Mouse (Mus musculus) forebrain, postnatal 0 days (tissue): ENCODE data around the gene Atrnl1. TPM values are rescaled to one million over a fixed set of nuclear protein-coding genes. Genes with fewer than 3 reads are reported as not detected.

ENCODE experiments used
- ATAC-seq: fragments of 200-750 bp; cut with Nextera tagmentation; 2 replicates; pipeline ENCODE4 v1.8.0; 2017; ENCODE audit warnings: mild to moderate bottlenecking, moderate library complexity
- DNase-seq: peaks from one replicate; pipeline ENCODE4 v3.0.0-alpha.2; 2015
- H3K27ac ChIP-seq: fragments of 300-500 bp; sonication (generic); 2 replicates; pipeline ENCODE4 v1.5.1; 2014; ENCODE audit warnings: low read depth, mild to moderate bottlenecking, antibody characterized with exemption, low read length, moderate library complexity, mixed read lengths
- H3K27me3 ChIP-seq: fragments of 300-500 bp; sonication (generic); 2 replicates; pipeline ENCODE4 v1.6.1; 2014; ENCODE audit warnings: mild to moderate bottlenecking, low read length, mixed read lengths; ENCODE audit not compliant: insufficient read depth
- H3K36me3 ChIP-seq: fragments of 300-500 bp; sonication (generic); 2 replicates; pipeline ENCODE4 v1.6.1; 2014; ENCODE audit warnings: mild to moderate bottlenecking, moderate library complexity; ENCODE audit not compliant: insufficient read depth
- H3K4me1 ChIP-seq: fragments of 300-500 bp; sonication (generic); 2 replicates; pipeline ENCODE4 v1.6.1; 2014; ENCODE audit warnings: antibody characterized with exemption; ENCODE audit not compliant: insufficient read depth
- H3K4me2 ChIP-seq: fragments of 300-500 bp; sonication (generic); 2 replicates; pipeline ENCODE4 v1.6.1; 2014; ENCODE audit warnings: low read depth, mild to moderate bottlenecking, moderate library complexity
- H3K4me3 ChIP-seq: fragments of 300-500 bp; sonication (generic); 2 replicates; pipeline ENCODE4 v1.5.1; 2014; ENCODE audit warnings: low read depth, low read length, mixed read lengths
- H3K9ac ChIP-seq: fragments of 300-500 bp; sonication (generic); 2 replicates; pipeline ENCODE4 v1.6.1; 2014; ENCODE audit warnings: mild to moderate bottlenecking
- H3K9me3 ChIP-seq: fragments of 300-500 bp; sonication (generic); 2 replicates; pipeline ENCODE4 v1.6.1; 2016; ENCODE audit warnings: low read length
- CTCF ChIP-seq: sonication (generic); IDR thresholded peaks from 2 replicates; pipeline ENCODE4 v1.5.1; 2016; ENCODE audit warnings: antibody characterized with exemption, control low read depth, low read depth
- WGBS: fragments of 180-500 bp; shearing (Covaris S2); extraction: QIAGEN DNeasy Blood & Tissue Kit; methylation state at CpG from one replicate; pipeline ENCODE4 v1.1.7; 2014; 5-methylcytosine and 5-hydroxymethylcytosine counted together
- polyA plus RNA-seq: library from polyadenylated mRNA; unstranded; fragments of >200 nt; fragmentation: Nextera tagmentation; extraction: Ambion mirVana; gene quantifications from 2 replicates; pipeline ENCODE4 v1.2.1, GENCODE M21; 2015
- total RNA-seq: library from RNA; depleted of rRNA; stranded (reverse); fragments of >200 nt; gene quantifications from 2 replicates; pipeline ENCODE4 v1.2.3, GENCODE M21; 2014

Gene Atrnl1
- total and polyA plus RNA-seq, 2 experiments from 2014 or later = 4.8 to 59.9 TPM

DNA sequence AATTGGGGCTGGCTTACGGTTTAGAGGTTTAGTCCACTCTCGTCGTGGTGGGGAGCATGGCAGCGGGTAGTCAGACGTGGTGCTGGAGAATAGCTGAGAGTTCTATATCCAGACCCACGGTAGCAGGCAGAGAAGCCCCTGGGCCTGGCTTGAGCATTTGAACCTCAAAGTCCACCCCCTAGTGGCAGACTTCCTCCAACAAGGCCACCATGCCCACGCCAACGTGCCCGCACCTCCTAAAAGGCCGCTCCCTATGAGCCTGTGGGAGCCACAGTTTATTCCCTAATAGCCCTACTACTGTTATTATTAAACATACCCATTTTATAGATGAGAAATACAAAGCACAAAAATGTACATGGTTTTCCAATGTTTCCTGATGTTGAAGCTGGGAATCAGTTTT, 19.2 kb upstream of the Atrnl1 start:
- 79% methylated on average over 10 of the region's 10 CpGs for WGBS
- Histone ChIP-seq H3K27ac (no peak overlapping the region), H3K4me2 (no peak overlapping the region), H3K9me3 (no peaks in the 10 kb centered on the region), H3K36me3 (no peaks in the 10 kb centered on the region), H3K27me3 (no peaks in the 10 kb centered on the region), H3K4me1 (no peaks in the 10 kb centered on the region), H3K9ac (no peak overlapping the region), H3K4me3 (no peak overlapping the region)
- DNase-seq = no peak
- 0 out of 2 replicates have a peak, but pooled peaks have one; percentile 26 for TF ChIP-seq CTCF
- ATAC-seq = no peak

DNA sequence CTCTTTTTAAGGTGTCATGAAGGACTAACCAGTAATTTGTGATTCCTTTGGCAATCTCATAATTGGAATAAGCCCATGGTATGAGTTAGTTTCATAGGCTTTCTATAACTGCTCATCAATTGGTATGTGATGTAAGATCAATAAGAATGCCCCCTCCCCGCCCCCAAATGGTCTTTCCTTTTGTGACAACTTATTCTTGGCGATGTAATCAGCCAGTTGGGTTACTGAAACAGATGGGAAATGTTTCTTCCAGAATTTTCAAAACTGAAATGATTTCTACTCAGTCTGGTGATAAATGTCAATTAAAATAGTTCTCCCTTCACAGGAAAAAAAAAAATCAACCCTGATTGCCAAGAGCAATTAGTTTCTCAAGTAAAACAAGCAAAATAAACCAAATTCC, 18.5 kb upstream of the Atrnl1 start:
- Histone ChIP-seq H3K9me3 (no peaks in the 10 kb centered on the region), H3K4me1 (no peaks in the 10 kb centered on the region), H3K27ac (no peak overlapping the region), H3K27me3 (no peaks in the 10 kb centered on the region), H3K4me3 (no peak overlapping the region), H3K4me2 (no peak overlapping the region), H3K9ac (no peak overlapping the region), H3K36me3 (no peaks in the 10 kb centered on the region)
- no peak for TF ChIP-seq CTCF
- ATAC-seq = no peak
- peak; percentile 37 for DNase-seq
- 52% methylated on average over 2 of the region's 2 CpGs for WGBS

DNA sequence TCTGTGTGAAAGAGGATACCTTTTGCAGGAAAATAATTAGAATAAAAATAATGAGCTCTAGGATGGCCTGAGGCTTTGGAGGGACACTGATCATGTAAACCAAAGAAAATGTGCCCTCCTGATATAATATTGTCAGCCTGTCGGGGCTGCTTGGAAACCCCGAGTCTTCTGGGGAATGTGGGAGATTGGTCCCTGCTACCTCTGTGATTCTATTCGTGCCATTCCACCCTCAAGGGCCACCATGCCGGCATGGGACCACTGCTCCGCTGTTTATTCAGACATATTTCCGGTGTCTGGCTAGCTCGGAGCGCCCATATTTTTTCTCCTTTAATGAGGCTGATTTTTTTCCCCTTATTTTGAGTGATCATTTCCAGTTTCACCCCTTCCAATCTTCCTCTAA, 11.7 kb upstream of the Atrnl1 start:
- peak overlapping the region; percentile 0; the same call in 1 of the 2 replicates for H3K4me2 ChIP-seq
- WGBS = 46% methylated on average over 8 of the region's 8 CpGs
- no peak for ATAC-seq

DNA sequence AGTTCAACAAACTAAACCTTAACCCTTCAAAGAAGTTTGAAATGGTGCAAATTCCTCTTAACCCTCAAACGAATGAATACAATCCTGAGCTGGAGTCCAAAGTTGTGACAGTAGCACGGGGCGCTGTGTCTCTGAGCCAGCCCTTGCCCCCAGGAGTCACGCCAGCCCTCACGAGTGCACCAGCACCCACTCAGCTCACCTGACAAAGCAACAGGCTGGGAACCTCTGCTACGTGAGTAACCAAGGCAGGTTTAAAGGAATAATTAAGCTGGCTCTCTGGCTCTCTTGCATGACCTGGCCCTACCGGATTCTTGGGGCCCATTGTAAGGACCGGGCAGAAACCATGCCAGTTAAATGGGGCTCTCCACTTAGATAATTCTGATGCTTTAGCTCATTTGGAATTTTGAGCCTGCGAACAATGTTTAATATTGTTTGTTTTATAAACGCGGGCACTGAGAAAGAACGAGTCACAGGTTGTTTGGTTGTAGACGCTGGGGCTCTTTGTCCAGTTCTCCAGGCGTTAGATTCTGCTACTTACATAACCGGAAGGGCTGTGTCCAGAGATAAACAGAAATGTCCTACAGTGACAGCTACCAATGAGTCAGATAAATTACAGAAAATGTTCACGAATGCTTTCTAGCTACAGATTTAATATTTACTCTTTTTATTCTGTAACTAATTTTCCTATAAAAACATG, 10.5 kb upstream of the Atrnl1 start:
- no peaks in the 10 kb centered on the region for H3K27me3 ChIP-seq
- no peak for TF ChIP-seq CTCF
- no peaks in the 10 kb centered on the region for H3K36me3 ChIP-seq
- H3K4me3 ChIP-seq = no peak overlapping the region
- WGBS = 51% methylated on average over 16 of the region's 16 CpGs
- H3K27ac ChIP-seq = no peak overlapping the region
- ATAC-seq = no peak
- H3K9ac ChIP-seq = no peak overlapping the region
- no peaks in the 10 kb centered on the region for H3K9me3 ChIP-seq
- DNase-seq = no peak
- no peaks in the 10 kb centered on the region; the same call in 1 of the 2 replicates for H3K4me1 ChIP-seq
- no peak overlapping the region for H3K4me2 ChIP-seq

More for the DNA sequence above, 11.7 kb upstream of the Atrnl1 start:
- DNase-seq = no peak
- Histone ChIP-seq H3K4me1 (no peaks in the 10 kb centered on the region; the same call in 1 of the 2 replicates), H3K9me3 (no peaks in the 10 kb centered on the region), H3K36me3 (no peaks in the 10 kb centered on the region), H3K4me3 (no peak overlapping the region), H3K9ac (no peak overlapping the region), H3K27me3 (no peaks in the 10 kb centered on the region), H3K27ac (no peak overlapping the region)
- no peak for TF ChIP-seq CTCF

DNA sequence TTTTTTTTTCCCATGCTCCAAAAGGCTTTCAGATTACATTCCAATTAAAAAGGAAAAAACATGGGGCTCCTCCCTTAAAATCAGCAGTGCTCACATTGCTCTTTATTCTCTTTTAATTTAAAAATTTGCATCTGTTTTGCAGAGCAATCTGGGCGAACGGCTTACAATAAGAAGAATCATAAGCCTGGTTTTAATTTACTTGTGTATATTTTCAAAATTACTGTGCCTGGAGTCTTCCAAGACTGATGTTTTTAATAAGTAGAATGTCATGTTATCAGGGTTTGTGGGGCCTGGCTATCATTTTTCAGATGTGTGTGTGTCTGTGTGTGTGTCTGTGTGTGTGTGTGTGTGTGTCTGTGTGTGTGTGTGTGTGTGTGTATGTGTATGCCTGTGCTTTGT, 9.9 kb upstream of the Atrnl1 start:
- no peak overlapping the region for H3K9ac ChIP-seq

DNA sequence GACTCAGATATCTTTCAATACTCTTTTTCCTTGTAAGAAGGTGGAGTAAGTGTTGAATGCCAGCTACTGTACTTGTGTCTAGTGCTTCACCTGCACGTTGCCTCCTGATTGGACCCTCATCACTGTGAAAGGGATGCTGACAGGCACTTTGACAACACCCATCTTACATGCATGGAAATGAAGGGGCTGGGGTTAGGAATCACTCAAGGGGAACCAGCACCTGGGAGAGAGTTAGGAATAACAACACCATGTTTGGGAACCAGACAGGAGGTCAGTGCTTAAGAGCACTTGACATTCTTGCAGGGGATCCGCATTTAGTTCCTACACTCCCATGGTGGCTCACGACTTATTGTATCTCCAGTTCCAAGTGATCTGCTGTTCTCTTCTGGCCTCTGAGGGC, 7.2 kb upstream of the Atrnl1 start:
- H3K9me3 ChIP-seq = no peaks in the 10 kb centered on the region
- WGBS = 85% methylated on average over 3 of the region's 3 CpGs
- DNase-seq (no peak), ATAC-seq (no peak)
- H3K9ac ChIP-seq = no peak overlapping the region
- H3K4me2 ChIP-seq = no peak overlapping the region
- no peaks in the 10 kb centered on the region for H3K36me3 ChIP-seq
- no peak overlapping the region for H3K27ac ChIP-seq
- no peaks in the 10 kb centered on the region for H3K27me3 ChIP-seq
- no peaks in the 10 kb centered on the region; the same call in 1 of the 2 replicates for H3K4me1 ChIP-seq
- H3K4me3 ChIP-seq = no peak overlapping the region
- TF ChIP-seq CTCF = no peak

More for the DNA sequence above, 9.9 kb upstream of the Atrnl1 start:
- no peak for TF ChIP-seq CTCF
- H3K4me2 ChIP-seq = no peak overlapping the region
- ATAC-seq (no peak), DNase-seq (no peak)
- no peaks in the 10 kb centered on the region; the same call in 1 of the 2 replicates for H3K4me1 ChIP-seq
- H3K36me3 ChIP-seq = no peaks in the 10 kb centered on the region
- no peak overlapping the region for H3K4me3 ChIP-seq
- 57% methylated on average over 2 of the region's 2 CpGs for WGBS
- H3K27me3 ChIP-seq = no peaks in the 10 kb centered on the region
- no peaks in the 10 kb centered on the region for H3K9me3 ChIP-seq
- H3K27ac ChIP-seq = no peak overlapping the region

DNA sequence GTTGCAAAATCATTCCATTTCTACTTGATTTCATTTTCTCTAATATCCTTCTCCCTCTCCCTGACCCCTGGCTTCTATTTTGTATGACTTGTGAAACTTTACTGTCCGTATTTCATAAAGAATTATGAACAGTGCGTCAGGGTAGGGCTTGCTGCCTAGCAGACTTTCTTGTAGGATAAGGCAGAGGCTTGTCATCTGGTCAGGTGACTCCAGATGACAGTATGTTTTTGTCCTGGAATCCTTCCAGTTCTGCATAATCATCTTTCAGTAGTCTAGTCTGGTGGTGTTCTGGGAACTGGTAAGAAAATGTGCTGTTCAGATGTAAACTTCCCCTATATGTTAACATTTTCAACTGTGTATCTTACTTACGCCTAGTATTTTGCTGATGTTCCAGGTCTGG, 4.9 kb upstream of the Atrnl1 start:
- 93% methylated on average over 3 of the region's 3 CpGs for WGBS
- no peak overlapping the region for H3K4me3 ChIP-seq
- no peak for DNase-seq
- H3K36me3 ChIP-seq = no peaks in the 10 kb centered on the region
- H3K4me2 ChIP-seq = no peak overlapping the region
- no peak for ATAC-seq
- no peaks in the 10 kb centered on the region for H3K4me1 ChIP-seq
- no peak for TF ChIP-seq CTCF
- H3K9me3 ChIP-seq = no peaks in the 10 kb centered on the region
- H3K27me3 ChIP-seq = no peaks in the 10 kb centered on the region
- no peak overlapping the region for H3K9ac ChIP-seq
- no peak overlapping the region for H3K27ac ChIP-seq
